Mouse (Mus musculus) left cerebral cortex, postnatal 4 days (tissue): ENCODE data around the gene Hyal1. TPM values are rescaled to one million over a fixed set of nuclear protein-coding genes. Genes with fewer than 3 reads are reported as not detected.
"Not testable (repeated sequence)": the region's sequence is repeated elsewhere in the genome, so short reads cannot be mapped to it uniquely, and the experiment has no call there.

Source experiments
- DNase-seq: peaks from one replicate; pipeline ENCODE4 v3.0.0-alpha.2; 2022
- intact Hi-C: fragments of 180-260 bp; cut with DNase I; formaldehyde crosslinking; loops from one replicate; pipeline ENCODE4 v1.15.1; 2025
- total RNA-seq, 2 experiments: library from RNA; stranded (reverse); gene quantifications; 2 replicates each; pipeline ENCODE4 v1.2.3; 2021

Hyal1 gene
- total RNA-seq, 2 experiments from 2014 or later, result 3.8 to 4.1 TPM

DNA sequence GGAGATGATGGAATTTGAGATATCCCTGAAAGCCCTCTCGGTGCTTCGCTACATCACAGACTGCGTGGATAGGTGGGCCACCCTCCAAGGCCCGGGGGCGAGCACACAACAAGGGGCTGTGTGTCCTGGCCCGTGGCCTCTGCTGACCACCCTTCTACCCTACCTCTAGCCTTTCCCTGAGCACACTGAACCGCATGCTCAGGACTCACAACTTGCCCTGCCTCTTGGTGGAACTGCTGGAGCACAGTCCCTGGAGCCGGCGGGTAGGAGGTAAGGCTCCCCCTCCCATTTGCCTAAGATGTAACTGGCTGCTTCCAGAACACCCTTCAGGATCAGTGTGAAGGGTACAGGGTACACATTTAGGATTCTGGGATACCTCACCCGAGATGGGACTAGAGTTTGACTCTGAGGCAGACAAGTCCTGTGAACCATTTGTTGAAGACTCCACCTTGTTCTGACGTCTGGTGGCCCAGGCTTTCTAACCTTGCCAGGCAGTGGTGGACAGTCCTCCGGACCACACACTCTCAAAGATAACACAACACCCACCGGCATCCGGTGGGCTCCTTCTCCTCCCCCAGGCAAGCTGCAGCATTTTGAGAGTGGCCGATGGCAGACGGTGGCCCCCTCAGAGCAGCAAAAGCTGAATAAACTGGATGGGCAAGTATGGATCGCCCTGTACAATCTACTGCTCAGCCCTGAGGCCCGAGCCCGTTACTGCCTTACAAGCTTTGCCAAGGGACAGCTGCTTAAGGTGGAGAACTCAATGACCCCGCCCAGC is 27.2 kb upstream of the Hyal1 start:
- DNase-seq, result no peak
- intact Hi-C loops, result no loop called here

DNA sequence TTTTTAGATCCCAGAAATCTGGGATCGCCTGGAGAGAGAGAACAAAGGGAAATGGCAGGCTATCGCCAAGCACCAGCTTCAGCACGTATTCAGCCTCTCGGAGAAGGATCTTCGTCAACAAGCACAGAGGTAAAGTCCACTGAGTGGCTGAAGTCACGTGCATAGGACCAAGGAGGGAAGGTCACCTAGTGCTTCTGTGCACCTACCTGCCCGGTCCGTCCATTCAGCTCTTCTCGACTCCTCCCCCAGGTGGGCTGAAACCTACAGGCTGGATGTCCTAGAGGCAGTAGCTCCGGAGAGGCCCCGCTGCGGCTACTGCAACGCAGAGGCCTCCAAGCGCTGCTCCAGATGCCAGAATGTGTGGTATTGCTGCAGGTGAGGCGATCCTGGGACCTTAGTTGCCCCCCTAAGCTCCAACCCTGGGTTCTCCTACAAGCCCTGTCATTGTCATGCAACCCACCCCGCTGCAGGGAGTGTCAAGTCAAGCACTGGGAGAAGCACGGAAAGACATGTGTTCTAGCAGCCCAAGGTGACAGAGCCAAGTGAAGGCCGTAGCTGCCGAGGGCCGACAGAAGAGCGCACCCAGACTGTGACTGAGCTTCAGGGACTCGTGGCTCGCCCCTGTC is 26.1 kb upstream of the Hyal1 start:
- no peak for DNase-seq
- intact Hi-C loops, result no loop called here

DNA sequence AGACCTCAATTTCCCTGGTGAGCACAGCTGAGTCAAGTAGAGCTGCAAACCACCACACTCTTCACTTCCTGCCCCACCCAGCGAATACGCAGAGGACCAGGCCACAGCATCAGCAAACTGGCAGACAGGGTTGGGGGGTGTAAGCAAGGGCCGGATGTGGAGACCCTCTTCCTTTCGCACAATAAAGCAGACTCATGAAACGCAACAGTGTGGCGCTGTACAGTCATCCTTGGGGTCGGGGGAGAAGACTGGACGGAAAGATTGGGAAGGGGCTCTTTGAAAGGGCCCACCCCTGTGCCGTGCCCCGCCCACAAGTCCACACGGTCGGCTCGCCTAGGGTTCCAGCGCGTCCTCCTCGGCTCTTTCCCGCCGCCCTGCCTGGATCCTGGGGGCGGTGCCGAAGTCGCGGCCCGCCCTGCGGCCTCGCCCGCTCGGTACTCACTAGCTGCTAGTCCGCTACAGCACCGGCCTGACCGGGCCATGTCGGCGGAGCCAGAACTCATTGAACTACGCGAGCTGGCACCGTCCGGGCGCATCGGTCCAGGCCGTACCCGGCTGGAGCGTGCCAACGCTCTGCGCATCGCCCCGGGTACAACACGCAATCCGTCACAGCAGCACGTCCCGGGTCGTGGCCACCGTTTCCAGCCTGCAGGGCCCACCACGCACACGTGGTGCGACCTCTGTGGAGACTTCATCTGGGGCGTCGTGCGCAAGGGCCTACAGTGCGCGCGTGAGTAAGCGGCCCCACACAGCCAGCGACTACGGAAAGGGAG is 25.4 kb upstream of the Hyal1 start, which contains the start of gene Rassf1:
Gene Rassf1, plus strand, starts transcription at position 439 of the 773 bp plus-strand sequence.
- intact Hi-C loops, result no loop called here
- DNase-seq, result no peak

DNA sequence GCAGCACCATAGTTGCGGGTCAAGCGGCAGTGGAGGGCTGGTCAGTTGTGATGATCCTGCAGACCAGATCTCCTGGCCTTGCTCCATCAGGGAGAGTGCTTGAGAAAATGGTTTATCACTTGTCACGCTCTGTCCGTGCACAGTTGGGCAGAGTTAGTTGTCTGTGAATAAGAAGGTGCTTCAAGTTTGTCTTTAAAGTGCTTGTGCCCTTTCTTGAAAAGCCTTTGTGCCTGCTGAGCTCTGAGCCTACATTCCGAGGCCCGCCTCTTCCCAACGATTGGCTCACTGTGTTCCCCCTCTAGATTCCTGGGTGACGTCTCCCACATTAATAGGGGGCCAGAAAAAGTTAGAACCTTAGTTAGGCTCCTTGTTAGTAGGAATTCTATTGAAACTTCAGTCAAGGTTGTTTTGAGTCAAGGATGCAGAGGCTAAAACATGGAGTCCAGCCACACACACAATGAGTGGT is 24.8 kb upstream of the Hyal1 start:
- intact Hi-C loops, result no loop called here
- DNase-seq, result no peak

DNA sequence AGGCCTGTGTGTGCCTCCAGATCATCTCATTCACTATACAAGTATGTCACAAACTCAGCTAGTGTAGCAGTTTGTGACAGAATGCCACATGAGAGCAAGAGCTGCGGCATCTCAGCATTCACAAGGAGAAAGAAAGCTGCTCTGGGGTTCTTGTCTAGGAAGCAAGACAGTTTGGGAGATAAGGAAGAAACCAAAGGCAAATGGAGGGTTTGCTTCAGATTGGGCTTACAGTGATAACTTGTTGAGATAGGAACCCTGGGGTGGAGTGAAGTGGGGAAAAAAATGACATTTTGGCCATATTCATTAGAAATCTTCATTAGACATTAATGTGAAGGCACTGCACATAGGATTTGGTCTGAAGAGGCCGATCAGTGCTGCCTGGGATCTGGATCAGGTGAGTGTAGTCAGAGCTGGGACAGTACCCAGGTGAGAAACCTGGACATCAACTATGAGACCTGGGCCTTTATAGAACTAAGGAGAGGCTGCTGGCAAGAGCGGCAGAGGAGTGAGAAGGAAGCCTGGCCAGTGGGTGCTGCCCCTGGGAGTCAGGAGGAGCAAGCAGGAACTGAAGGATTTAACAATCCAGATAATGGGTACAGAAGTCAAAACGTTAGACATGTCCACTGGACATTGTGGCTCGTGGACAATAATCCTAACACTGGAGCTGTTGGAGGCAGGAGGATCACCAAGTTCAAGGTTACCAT is 23.9 kb upstream of the Hyal1 start:
- DNase-seq, result no peak
- intact Hi-C loops, result no loop called here

DNA sequence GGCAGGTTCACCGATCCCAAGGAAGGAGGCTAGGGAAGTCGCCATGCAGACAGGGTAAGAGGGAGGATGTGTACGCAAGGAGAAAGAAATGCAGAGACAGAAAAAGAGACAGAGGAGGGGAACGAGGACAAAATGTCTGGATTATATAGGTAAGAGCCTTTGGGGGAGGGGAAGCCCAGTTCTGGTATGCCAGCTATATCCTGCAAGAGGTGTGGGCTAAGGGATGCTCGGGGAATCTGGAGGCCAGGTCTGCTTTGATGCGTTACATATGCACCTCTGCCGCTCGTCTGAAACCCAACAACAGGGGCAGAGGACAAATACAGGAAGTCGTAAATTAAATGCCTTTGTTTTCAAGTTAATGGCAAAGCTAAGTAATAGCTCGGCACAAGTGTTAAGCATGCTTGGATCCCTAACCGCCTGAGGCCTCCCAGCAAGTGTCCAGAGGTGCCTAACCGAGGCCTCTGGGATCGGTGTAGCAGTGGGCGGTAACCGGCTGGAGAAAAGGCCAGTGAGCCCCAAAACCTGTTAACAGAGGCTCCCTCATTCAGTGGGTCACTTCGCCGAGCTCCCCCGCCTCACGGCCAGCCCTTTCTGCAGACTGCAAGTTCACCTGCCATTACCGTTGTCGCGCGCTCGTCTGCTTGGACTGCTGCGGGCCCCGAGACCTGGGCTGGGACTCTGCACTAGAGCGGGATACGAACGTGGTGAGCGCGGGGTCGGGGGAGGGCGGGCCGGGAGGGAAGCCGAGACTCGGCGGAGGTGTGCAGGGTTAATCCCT is 23.0 kb upstream of the Hyal1 start:
- DNase-seq, result peak; percentile 38
- intact Hi-C loops, result no loop called here

DNA sequence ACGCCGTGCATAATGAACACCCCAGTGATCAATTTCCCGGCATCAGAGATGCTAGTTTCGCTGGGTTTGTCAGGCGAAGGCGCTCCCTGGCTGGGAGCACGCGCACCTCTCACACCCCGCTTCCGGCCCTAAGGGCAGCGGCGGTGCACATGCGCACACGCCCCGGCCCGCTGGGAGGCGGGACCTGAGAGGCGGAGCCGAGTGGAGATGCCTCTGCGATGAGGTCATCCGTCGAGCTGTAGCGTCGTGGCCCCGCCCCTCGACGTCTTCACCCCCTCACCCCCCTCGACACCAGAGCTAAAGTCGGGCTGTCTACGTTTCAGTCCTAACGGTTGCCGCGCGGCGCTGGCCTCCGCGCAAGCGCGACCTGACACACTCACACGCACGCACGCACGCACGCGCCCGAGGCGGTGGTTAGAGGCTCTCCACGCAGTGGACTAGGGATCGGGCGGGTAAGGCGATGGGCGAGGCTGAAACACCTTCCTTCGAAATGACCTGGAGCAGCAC is 22.4 kb upstream of the Hyal1 start:
- intact Hi-C loops, result no loop called here
- DNase-seq, result peak; percentile 98

DNA sequence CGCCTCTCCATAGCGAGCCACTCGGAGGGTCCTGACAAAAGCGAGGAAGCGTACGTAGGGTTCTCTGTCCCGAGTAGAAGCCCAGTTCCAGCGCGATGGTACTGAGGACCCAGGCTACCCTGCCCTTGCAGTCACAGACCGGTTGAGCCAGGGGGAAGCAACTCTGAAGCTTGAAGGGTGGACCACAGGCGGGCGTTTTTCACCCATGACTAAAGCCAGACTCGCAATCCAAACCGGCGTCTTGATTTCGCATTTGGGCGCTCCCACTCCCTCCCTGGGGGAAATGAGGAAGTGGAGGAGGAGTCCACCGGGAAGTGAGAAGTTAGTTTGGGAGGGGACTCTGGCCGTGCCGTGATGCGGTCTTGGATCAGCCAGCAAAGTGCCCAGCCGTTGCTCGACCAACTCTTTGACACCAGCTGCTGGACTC is 21.7 kb upstream of the Hyal1 start:
- intact Hi-C loops, result no loop called here
- peak; percentile 45 for DNase-seq

DNA sequence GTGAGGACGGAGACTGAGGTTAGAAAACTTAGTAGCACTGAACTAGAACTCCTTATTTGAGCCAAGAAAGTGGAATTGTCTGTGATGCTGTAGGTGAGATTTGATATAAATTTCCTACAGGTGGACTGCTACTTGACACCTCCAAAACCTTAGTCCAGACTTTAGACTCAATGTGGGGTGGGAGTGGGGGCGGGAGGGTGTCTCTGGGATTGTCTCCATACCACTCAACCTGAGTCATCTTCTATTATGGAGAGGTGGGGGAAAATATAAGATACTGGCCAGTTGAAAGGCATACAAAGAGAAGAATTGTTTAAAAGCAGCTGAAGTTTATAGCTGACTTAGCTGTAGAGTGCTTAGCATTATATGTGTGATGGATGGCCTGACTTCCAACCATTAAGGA is 21.0 kb upstream of the Hyal1 start:
- intact Hi-C loops, result no loop called here
- no peak for DNase-seq

DNA sequence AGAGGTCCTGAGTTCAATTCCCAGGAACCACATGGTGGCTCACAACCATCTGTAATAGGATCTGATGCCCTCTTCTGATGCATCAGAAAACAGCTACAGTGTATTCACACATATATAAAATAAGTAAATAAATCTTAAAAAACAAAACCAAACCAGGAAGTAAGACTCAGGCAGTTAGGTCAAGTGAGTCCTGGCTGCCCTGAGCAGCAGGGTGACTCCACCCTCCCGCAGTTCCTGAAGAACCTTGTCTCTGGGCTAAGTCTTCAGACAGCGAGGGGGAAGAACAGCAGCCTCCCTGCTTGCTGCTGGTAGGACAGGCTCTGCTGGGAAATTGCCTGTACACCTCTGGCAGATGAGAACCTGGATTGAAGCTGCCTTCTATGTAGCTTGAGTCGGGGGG is 20.4 kb upstream of the Hyal1 start:
- DNase-seq, result no peak
- intact Hi-C loops, result no loop called here

DNA sequence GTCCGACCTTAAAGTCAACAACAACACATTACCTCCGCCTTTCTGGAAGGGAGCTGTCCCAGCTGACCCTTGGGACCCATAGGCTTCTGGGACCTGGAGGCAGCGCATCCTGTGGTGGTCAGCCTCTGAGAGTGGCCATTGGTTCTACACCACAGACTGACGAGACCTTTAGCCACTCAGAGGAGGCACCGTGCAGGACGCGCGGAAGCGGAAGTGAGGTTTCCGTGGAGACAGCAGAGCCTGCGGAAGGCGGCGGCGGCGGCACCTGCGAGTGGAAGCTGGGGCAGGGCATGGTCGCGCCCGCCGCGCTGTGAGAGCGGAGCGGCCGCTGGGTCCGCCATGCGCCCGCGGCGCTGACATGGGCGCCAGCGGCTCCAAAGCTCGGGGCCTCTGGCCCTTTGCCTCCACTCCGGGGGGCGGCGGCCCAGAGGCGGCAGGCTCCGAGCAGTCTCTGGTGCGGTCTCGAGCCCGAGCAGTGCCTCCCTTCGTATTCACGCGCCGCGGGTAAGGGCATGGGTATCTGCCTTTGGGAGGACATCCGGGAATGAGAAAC is 13.6 kb upstream of the Hyal1 start, which contains the start of gene Tusc2:
Gene Tusc2, plus strand, starts transcription at position 227 of the 553 bp plus-strand sequence.
- intact Hi-C loops, result no loop called here
- DNase-seq, result peak; percentile 92

DNA sequence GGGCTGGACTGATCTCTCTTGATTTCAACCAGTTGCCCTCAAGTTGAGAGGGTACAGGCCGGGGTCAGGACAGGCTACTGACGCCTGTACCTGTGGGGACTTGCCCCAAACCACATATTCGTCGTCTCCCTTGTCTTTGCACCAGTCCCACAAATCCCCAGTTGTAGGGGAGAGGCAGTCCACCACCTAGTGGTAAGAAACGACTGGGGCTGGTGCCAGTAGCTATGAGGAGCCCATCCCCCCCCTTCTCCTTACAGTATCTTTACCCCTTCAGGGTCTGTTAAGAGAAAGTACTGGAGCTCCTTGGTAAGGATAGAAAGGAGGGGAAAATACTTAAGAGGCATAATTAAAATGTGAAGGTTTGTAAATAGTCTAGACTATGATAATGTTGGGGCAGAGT is 11.2 kb upstream of the Hyal1 start:
- intact Hi-C loops, DNase-seq: not testable (repeated sequence)

DNA sequence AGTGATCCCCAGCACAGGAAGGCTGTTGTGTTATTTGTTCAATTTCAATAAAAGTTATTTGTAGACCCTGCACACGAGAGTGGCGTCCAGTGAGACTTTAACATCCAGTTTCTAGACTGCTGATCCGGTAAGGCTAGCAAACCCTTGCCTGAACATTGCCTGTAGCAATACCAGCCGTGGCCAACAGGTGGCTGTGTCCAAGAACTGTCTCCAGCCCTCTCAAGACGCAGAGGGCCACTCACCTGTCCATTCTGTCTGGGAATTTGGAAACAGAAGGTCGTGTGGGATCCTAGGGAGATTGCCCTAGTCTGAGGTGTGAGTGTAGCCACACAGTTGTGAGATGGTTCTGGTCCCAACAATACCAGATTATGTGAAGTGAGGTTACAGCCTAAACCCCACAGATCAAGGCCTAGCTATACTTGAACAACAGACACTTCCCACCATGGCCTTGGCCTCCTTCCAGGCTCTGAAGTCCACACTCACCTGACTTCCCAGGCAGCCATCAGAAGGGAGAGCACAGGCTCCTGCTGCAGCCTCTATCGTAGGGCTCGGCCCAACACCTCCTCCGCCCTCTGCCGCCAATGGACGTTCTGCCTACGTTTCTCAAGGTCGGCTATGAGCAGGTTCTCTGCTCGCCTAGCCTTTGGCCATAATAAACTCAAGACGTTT is 10.6 kb upstream of the Hyal1 start:
- intact Hi-C loops, result no loop called here
- DNase-seq, result peak; percentile 79

DNA sequence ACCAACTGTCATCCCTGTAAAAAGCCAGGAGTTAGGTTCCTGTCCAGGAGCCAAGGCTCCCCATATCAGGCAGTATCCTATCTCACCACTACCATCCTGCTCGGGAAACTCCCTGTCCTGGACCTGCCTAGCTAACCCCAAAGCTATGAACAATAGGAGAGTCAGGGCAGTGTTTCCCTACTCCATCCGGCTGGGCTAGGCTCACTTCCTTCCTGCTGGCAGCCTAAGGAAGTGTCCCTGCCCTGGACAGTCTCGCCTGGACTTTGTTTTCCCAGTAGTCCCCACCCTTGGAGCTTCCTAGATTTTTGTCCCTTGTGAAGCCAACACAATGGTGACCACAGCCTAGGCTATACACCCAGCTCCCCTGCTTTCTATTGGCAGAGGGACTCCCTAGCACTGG is 9.9 kb upstream of the Hyal1 start:
- intact Hi-C loops, result no loop called here
- DNase-seq, result no peak

DNA sequence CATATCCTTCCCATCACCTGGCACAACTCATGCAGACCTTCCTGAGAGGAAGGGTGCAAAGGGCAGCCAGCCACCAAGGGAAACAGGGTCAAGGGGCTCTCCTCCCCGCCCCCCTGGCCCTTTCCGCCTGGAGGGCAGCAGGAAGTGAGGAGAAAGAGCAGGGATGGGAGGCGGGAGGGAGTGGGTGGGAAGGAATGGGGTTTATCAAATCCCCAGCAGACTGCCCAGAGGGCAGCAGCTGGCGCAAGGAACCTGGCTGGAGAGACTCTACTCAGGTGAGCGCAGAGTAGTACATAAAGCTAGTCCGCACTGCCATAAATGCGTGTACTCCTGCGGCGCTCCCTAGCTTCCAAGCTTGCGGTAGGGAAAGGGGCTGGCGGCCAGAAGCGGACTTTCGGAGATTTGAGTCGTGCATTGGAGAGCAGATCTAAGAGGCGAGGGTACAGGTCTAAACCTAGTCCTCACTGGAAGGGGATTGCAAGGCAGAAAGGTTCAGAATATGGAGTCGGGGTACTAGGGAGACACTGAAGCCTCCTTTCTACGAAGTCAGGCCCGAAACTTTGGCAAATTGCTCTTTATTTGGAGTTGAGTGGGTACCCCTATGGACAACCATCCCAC is 8.9 kb upstream of the Hyal1 start, which contains the start of gene Hyal2:
Gene Hyal2, plus strand, starts transcription at position 244 of the 618 bp plus-strand sequence.
- no peak for DNase-seq
- intact Hi-C loops, result no loop called here

DNA sequence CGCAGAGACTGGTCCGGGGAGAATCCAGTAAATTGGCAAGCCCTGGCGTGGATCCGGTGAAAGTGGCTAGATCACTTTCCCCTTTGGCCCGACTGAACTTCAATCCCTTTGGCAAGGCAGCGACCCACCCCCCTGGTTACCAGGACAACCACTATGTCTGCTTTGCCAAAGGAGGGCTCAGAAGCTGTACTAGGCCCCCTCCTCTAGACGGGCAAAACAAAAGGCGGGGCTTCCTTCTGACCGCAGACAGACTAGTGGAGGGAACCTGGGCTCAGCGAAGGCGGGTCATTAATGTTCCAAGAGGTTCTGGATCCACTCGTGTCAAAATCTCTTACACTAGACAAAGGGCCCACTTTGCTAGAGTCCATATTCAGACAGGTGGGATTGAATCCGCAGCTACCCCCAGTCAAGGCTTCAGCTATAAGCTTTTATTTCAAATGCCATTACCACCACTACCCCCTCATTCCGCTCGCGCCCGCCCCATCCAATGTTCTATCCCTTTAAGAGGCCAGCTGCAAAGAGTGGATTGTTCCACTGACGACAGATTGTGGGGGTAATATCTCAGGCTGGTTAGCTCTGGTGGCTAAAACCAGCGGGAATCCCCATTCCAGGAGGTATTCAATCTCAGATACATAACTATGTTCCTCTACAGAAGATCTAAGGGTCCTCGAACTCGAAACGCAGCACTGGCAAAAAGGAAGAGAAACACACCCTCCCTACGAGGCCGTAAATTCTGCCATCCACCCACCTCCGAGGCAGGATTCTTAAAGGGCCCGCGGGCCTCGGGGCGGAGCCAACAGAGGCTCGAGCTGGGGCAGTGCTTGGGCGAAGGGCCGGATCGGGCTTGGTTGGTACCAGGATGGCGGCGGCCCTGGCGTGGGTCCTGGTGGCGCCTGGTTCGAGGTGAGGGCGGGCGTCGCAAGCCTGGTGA is 8.1 kb upstream of the Hyal1 start:
- intact Hi-C loops, result no loop called here
- DNase-seq, result peak; percentile 89

DNA sequence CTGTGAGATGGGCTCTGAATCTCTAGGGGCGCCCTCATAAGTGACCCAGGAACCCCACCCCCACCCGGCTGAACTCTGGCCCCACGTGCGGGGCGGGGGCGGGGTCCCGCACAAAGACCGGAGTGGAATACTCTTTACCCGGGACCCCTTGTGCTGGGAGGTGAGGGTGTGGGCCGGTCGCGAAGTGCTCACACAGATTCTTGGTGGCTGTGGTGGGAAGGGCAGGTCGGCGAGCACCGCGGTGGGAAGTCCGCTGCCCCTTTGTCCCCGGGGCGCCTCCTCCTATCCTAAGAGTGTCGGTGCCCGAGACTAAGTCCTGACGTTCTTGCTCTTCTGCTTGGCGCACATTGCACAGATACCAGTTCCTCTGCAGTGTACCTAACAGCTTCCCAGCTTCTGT is 7.5 kb upstream of the Hyal1 start:
- DNase-seq, result no peak
- intact Hi-C loops, result no loop called here
